Mouse (Mus musculus) neutrophil, adult 5-6 weeks (primary cell): ENCODE data around the gene Mettl27. TPM values are rescaled to one million over a fixed set of nuclear protein-coding genes. Genes with fewer than 3 reads are reported as not detected.

Experiments used
- ATAC-seq: fragments of 151-379, 151-347 bp; 2 replicates; pipeline ENCODE4 v1.8.0; 2017; ENCODE audit warnings: mild to moderate bottlenecking, moderate TSS enrichment; ENCODE audit not compliant: insufficient number of reproducible peaks, poor library complexity, low FRiP score, severe bottlenecking; ENCODE audit errors: extremely low read depth
- total RNA-seq: library from RNA; stranded (forward); fragments of 200-1000 nt; gene quantifications from 2 replicates; pipeline ENCODE4 v1.2.3, GENCODE M21; 2017

The Mettl27 gene
- total RNA-seq, 1 experiment from 2014 or later: 2.2 TPM

- no peak for ATAC-seq
Observed at GRCm38 (mm10) chr5:134974921-134975320, 42.8 kb downstream of the Mettl27 start.

- ATAC-seq: no peak
Observed at GRCm38 (mm10) chr5:134976164-134976563, 44.0 kb downstream of the Mettl27 start.

DNA sequence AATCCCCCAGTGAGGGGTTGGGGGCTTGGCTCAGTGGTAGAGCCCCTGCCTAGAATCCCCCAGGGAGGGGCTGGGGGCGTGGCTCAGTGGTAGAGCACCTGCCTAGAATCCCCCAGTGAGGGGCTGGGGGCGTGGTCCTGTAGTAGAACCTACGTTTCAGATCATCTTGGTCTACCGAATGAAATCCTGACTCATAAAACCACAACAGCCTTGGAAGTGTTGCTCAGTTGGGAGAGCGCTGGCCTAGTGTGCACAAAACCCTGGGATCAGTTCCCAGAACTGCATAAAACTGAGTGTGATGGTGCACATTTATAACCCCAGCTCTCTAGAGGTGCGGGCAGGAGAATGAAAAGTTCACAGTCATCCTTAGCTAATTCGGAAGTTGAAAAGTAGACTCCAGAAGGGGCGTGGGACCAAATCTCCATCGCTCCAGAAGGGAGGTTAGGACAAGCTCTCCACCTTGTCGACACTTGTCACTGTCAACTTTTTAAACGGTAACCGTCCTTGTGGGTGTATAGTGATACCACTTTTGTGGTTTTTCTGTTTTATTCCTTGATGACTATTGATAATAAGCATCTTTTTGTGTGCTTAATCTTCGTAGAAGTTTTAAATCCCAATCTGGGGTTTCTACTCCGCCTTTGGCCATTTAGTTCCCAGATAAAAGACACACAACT is 44.5 kb downstream of the Mettl27 start:
- no peak for ATAC-seq

GRCm38 (mm10) chr5:134977837-134978236 is 45.7 kb downstream of the Mettl27 start:
- no peak for ATAC-seq

GRCm38 (mm10) chr5:134981149-134981548 is 49.0 kb downstream of the Mettl27 start:
- ATAC-seq: no peak

GRCm38 (mm10) chr5:134983111-134983510 is 50.9 kb downstream of the Mettl27 start:
- ATAC-seq: no peak

- no peak for ATAC-seq
Observed at GRCm38 (mm10) chr5:134983771-134984170, 51.6 kb downstream of the Mettl27 start.

GRCm38 (mm10) chr5:134985633-134986297 is 53.6 kb downstream of the Mettl27 start, which contains the start of gene Cldn3:
Gene Cldn3, plus strand, starts transcription at chr5:134986214.
- ATAC-seq: no peak

DNA sequence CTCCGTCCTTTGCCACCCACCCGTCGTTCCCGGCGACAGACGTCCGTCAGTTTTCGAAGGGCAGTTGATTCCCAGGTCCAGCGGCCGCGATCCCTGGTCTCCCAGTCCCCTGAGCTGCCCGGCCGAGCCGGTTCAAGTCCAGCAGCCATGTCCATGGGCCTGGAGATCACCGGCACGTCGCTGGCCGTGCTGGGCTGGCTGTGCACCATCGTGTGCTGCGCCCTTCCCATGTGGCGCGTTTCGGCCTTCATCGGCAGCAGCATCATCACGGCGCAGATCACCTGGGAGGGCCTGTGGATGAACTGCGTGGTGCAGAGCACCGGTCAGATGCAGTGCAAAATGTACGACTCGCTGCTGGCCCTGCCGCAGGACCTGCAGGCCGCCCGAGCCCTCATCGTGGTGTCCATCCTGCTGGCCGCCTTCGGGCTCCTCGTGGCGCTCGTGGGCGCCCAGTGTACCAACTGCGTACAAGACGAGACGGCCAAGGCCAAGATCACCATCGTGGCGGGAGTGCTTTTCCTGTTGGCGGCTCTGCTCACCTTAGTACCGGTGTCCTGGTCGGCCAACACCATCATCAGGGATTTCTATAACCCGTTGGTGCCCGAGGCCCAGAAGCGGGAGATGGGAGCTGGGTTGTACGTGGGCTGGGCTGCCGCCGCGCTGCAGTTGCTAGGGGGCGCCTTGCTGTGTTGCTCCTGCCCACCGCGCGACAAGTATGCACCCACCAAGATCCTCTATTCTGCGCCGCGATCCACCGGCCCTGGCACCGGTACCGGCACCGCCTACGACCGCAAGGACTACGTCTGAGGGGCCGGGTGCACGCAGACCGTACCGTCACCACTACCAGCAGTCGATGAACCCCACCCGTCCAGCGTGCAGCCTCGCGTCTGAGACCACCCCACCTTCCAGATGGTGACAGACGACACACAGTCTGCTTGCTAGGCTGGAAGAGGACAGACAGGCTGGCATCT is 54.4 kb downstream of the Mettl27 start:
- no peak for ATAC-seq

DNA sequence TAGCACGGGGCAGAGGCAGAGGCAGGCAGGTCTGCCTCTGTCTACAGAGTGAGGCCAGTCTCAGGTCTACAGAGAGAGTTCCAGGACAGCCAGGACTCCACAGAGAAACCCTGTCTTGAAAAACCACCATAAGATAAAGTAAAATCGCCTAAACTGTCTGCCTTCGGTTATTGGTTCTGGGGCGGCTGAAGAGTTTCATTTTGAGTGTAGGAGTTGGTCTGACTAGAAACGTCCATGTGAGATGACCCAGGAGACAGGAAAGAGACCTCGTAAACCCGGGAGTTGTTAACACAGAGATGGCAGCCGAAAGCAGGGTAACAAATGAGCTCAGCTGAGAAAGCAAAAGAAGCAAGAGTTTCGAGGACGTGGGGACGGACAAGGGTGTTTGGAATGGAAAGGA is 57.0 kb downstream of the Mettl27 start:
- no peak for ATAC-seq

DNA sequence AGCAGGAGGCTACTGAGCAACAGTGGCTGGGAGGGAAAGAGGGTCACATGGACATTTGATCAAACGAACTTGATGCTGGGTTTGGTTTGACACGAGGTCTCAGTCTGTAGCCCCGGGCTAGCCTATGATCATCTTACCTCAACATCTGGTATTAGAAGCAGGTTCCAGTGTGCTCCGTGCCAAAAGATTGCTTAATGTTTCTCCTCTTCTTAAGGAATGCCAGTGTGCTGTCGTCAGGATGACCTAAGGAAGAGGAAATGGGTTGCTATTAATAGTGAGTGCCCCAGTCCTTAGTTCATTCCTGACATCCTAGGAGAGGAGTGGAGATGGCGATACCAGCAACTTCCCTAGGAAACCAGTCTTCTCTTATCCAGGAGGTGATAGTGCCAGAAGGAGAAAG is 57.6 kb downstream of the Mettl27 start:
- ATAC-seq: no peak

Other genes with a start within 250 kb of the Mettl27 start
- 5.4 and 6.3 TPM in 2 replicates for gene Limk1, start 243.8 kb upstream of the Mettl27 start, total RNA-seq
- not detected in 2 replicates for gene Eln, start 185.0 kb upstream of the Mettl27 start, total RNA-seq
- gene Tmem270, start 25.6 kb upstream of the Mettl27 start, total RNA-seq: not detected in 2 replicates
- not detected in 2 replicates for gene Cldn13, start 16.8 kb upstream of the Mettl27 start, total RNA-seq
- 0.23 and 0.25 TPM in 2 replicates for gene Cldn4, start 14.6 kb downstream of the Mettl27 start, total RNA-seq
- gene Cldn3, start 53.8 kb downstream of the Mettl27 start, total RNA-seq: not detected in 2 replicates
- 28.6 and 32.2 TPM in 2 replicates for gene Abhd11, start 76.8 kb downstream of the Mettl27 start, total RNA-seq
- 3.8 and 4.9 TPM in 2 replicates for gene Stx1a, start 91.1 kb downstream of the Mettl27 start, total RNA-seq
- gene Dnajc30, start 131.8 kb downstream of the Mettl27 start, total RNA-seq: 8.1 and 8.7 TPM in 2 replicates
- 67.6 and 68.1 TPM in 2 replicates for gene Bud23, start 132.6 kb downstream of the Mettl27 start, total RNA-seq
- gene Vps37d, start 145.9 kb downstream of the Mettl27 start, total RNA-seq: not detected in 2 replicates
- gene Mlxipl, start 157.5 kb downstream of the Mettl27 start, total RNA-seq: not detected in 2 replicates
- 7.4 and 9.3 TPM in 2 replicates for gene Tbl2, start 217.3 kb downstream of the Mettl27 start, total RNA-seq
- 37.4 and 49.5 TPM in 2 replicates for gene Bcl7b, start 235.9 kb downstream of the Mettl27 start, total RNA-seq